Mouse (Mus musculus) limb, embryonic 15.5 days (tissue): ENCODE measurements around the gene Kmt2e. TPM values are rescaled to one million over a fixed set of nuclear protein-coding genes. Genes with fewer than 3 reads are reported as not detected.

Source experiments
- ATAC-seq: fragments of 200-750 bp; cut with Nextera tagmentation; 2 replicates; pipeline ENCODE4 v1.8.0; 2017; ENCODE audit warnings: low read depth, moderate TSS enrichment; ENCODE audit not compliant: insufficient number of reproducible peaks, low FRiP score, low TSS enrichment
- H3K27ac ChIP-seq: fragments of 300-500 bp; sonication (generic); 2 replicates; pipeline ENCODE4 v1.5.1; 2015; ENCODE audit warnings: moderate library complexity, mild to moderate bottlenecking, inconsistent platforms
- H3K27me3 ChIP-seq: fragments of 300-500 bp; sonication (generic); 2 replicates; pipeline ENCODE4 v1.6.1; 2015; ENCODE audit warnings: inconsistent platforms
- H3K36me3 ChIP-seq: fragments of 300-500 bp; sonication (generic); 2 replicates; pipeline ENCODE4 v1.6.1; 2015; ENCODE audit warnings: inconsistent platforms
- H3K4me1 ChIP-seq: fragments of 300-500 bp; sonication (generic); 2 replicates; pipeline ENCODE4 v1.6.1; 2015; ENCODE audit warnings: inconsistent platforms
- H3K4me2 ChIP-seq: fragments of 300-500 bp; sonication (generic); 2 replicates; pipeline ENCODE4 v1.6.1; 2015; ENCODE audit warnings: mild to moderate bottlenecking, inconsistent platforms
- H3K4me3 ChIP-seq: fragments of 300-500 bp; sonication (generic); 2 replicates; pipeline ENCODE4 v1.5.1; 2015; ENCODE audit warnings: mild to moderate bottlenecking, inconsistent platforms
- H3K9ac ChIP-seq: fragments of 300-500 bp; sonication (generic); 2 replicates; pipeline ENCODE4 v1.6.1; 2015; ENCODE audit warnings: inconsistent platforms
- H3K9me3 ChIP-seq: fragments of 300-500 bp; sonication (generic); 2 replicates; pipeline ENCODE4 v1.6.1; 2016; ENCODE audit warnings: inconsistent platforms
- WGBS: fragments of 180-500 bp; shearing (Covaris S2); methylation state at CpG from one replicate; pipeline ENCODE4 v1.1.7; 2015; 5-methylcytosine and 5-hydroxymethylcytosine counted together
- polyA plus RNA-seq: library from polyadenylated mRNA; unstranded; fragments of >200 nt; fragmentation: Nextera tagmentation; extraction: Ambion mirVana; gene quantifications from 2 replicates; pipeline ENCODE4 v1.2.1, GENCODE M21; 2015

Gene Kmt2e
- polyA plus RNA-seq, 1 experiment from 2014 or later = 105 TPM

DNA sequence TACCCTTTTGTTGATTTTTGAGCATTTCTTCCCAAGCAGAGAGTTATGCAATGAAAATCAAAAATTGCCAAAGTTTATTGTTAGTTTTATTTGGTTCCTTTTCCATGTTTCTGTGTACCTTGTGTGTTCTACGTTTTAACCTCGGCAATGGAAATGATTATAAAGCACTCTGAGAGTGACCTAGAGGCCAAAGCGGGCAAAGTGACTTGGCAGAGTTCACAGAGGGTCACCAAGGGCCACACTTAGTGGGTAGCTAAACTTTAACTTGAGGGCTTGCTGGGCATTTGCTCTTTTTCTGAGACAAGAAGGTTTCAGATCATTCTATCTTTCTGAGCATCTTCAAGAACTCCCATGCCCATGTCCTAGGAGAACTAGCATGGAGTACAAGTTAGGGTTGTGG is 37.5 kb upstream of the Kmt2e start:
- Histone ChIP-seq H3K27me3 (no peaks in the 10 kb centered on the region), H3K27ac (no peak overlapping the region), H3K9ac (no peak overlapping the region), H3K9me3 (no peaks in the 10 kb centered on the region), H3K4me3 (no peak overlapping the region), H3K4me1 (no peaks in the 10 kb centered on the region), H3K4me2 (no peak overlapping the region), H3K36me3 (peaks cover 21% of the 10 kb centered on the region)
- 79% methylated on average over 3 of the region's 3 CpGs for WGBS
- no peak for ATAC-seq

DNA sequence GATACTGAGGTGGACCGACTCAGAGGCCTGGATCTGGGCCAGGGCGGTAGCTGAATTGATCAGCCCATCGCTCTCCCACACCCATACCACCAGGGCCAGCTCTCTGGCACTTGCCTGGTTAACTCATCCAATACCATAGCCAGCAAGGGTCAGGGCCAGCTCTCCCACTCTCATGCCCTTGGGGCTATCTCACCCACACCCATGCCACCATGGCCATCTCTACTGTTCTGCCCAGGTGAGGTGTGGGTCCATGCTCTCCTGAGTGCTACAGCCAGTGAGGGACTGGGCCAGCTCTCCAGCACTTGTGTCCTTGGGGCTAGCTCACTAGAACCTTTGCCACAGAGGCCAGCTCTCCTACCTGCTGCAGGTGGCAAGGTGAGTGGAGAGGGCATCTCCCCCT is 34.1 kb upstream of the Kmt2e start:
- Histone ChIP-seq H3K9ac (no peak overlapping the region), H3K4me2 (no peak overlapping the region), H3K4me1 (no peaks in the 10 kb centered on the region), H3K36me3 (peaks cover 23% of the 10 kb centered on the region), H3K4me3 (no peak overlapping the region), H3K9me3 (no peaks in the 10 kb centered on the region), H3K27ac (no peak overlapping the region), H3K27me3 (no peaks in the 10 kb centered on the region)
- ATAC-seq = 0 out of 2 replicates have a peak, but pooled peaks have one; percentile 46
- whole genome bisulfite sequencing = 93% methylated on average over 3 of the region's 3 CpGs

DNA sequence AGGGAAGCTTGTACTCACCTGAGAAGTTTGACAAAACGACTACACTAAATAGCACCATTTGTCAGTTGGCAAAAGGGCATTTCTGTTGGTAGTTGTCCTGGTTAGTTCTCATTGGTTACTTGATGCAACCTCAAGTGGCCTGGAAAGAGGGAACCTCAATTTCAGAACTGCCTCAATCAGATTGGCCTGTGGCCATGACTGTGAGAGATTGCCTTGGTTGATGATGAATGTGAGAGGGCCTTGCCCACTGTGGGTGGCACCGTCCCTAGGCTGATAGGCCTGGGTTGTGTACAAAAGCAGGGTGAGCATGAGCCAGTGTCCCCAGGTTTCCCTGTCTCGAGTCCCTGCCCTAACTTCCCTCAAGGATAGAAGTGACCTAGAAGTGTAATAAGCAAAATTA is 33.4 kb upstream of the Kmt2e start:
- H3K4me3 ChIP-seq = no peak overlapping the region
- H3K27me3 ChIP-seq = no peaks in the 10 kb centered on the region
- no peaks in the 10 kb centered on the region for H3K9me3 ChIP-seq
- H3K9ac ChIP-seq = no peak overlapping the region
- ATAC-seq = no peak
- no peak overlapping the region for H3K4me2 ChIP-seq
- H3K27ac ChIP-seq = no peak overlapping the region; the same call in 1 of the 2 replicates
- peaks cover 2% of the 10 kb centered on the region; the same call in 1 of the 2 replicates for H3K4me1 ChIP-seq
- WGBS = 83% methylated on average over 3 of the region's 3 CpGs
- peaks cover 27% of the 10 kb centered on the region for H3K36me3 ChIP-seq

DNA sequence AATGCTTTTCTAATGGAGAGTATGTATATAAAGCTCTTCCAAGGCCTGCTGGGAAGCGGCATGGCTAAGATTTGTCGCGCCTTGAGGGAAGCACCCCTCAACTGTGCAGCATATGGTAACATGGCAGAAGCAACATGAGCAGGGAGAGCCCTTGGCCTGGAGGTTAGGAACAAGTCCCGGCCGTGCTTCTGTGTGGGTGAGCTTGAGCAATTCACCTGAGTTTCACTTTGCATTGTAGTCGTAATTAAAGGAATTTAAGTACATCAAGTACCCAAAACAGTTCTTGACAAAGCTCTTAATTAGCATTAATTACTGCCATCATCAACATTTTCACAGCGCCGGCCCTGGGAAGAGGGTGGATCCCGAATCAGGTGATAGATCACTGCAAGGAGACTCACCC is 32.9 kb upstream of the Kmt2e start:
- H3K36me3 ChIP-seq = peaks cover 30% of the 10 kb centered on the region

DNA sequence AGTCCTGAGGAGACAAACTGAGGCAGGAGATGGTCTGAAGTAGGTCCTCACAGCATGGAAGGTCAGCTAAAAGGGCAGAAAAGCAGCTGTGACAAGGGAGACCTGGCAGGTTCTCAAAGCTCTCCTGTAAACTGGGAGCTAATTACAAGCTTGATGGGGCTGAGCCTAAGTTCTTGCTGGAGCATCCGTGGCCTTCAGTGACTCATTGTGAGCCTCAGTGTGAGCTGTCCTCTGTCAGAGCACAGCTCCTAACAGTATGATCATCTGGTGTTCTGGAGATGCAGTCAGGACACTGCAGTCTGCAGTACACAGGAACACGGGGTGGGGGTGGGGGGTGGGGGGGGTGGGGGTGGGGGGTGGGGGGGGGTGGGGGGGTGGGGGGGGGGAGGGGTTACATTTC is 32.2 kb upstream of the Kmt2e start:
- peak overlapping the region; percentile 60 for H3K27ac ChIP-seq
- no peak overlapping the region for H3K4me2 ChIP-seq
- no peak for ATAC-seq
- no peak overlapping the region for H3K9ac ChIP-seq
- no peak overlapping the region for H3K4me3 ChIP-seq
- WGBS = 24% methylated on average over 2 of the region's 2 CpGs
- H3K4me1 ChIP-seq = peaks cover 4% of the 10 kb centered on the region; the same call in 1 of the 2 replicates
- H3K27me3 ChIP-seq = no peaks in the 10 kb centered on the region
- no peaks in the 10 kb centered on the region for H3K9me3 ChIP-seq
- H3K36me3 ChIP-seq = peaks cover 30% of the 10 kb centered on the region

More for the DNA sequence above, 32.9 kb upstream of the Kmt2e start:
- H3K4me1 ChIP-seq = peaks cover 4% of the 10 kb centered on the region; the same call in 1 of the 2 replicates
- H3K4me3 ChIP-seq = no peak overlapping the region
- no peak overlapping the region for H3K4me2 ChIP-seq
- peak overlapping the region; percentile 60 for H3K27ac ChIP-seq
- no peaks in the 10 kb centered on the region for H3K27me3 ChIP-seq
- H3K9ac ChIP-seq = no peak overlapping the region
- no peak for ATAC-seq
- H3K9me3 ChIP-seq = no peaks in the 10 kb centered on the region
- 75% methylated on average over 9 of the region's 9 CpGs for WGBS

DNA sequence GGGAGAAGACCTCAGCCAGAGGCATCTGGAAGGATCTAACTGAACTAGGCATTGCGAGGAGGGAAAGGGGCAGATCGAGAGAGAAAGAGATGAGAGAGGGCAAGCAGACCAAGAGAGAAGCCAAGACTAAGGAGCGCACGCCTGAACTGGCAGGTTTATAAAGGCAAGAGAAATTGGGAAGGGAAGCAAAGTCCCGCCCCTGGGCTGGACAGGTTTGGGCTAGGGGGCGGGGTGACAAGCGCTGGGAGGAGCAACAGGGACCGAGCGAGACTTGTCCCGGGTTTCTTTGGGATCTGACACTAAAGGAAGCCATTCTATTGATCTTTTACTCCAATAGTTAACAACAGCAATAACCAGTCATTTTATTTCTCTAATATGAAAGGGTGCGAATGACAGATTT is 31.1 kb upstream of the Kmt2e start:
- Histone ChIP-seq H3K4me3 (no peak overlapping the region), H3K36me3 (peaks cover 30% of the 10 kb centered on the region), H3K27me3 (no peaks in the 10 kb centered on the region), H3K27ac (0 out of 2 replicates have a peak overlapping the region, but pooled peaks have one; percentile 38), H3K9ac (no peak overlapping the region), H3K4me1 (peaks cover 6% of the 10 kb centered on the region), H3K9me3 (no peaks in the 10 kb centered on the region), H3K4me2 (no peak overlapping the region)
- WGBS = 62% methylated on average over 11 of the region's 11 CpGs
- ATAC-seq = no peak

DNA sequence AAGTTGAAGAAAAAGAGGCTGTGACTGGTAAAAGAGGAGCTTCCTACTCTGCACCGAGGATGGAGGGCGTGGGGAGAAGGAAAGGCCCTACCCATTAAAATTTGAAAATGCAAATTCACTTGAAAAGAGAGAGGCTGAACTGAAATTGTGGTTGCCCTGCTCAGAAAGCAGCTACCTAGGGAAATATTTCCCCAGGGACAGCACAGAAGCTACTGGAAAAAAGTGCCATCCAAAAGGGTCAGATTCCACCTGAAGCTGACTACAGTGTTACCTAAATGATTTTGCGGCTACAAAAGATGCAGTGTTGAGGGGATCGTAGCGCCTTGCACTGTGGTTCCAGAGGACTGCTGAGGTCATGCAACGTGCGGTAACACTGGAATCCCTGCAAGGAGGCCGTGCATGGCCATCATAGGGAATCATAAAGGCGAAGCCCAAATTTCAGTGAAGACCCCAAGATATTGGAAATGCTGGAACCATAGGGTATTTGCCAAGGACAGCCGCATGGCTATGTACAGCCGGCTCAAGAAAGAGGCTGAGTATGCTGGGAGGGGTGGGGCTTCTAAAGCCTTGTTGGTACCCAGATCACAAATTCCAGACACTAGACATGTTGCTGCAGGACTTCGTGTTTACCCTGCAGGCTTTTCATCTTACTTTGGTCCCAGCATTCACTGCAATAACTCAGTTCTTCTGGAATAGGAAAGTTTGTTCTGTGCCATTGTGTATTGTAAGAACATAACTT is 28.4 kb upstream of the Kmt2e start:
- Histone ChIP-seq H3K36me3 (peaks cover 28% of the 10 kb centered on the region), H3K4me1 (peaks cover 13% of the 10 kb centered on the region), H3K9ac (no peak overlapping the region), H3K9me3 (no peaks in the 10 kb centered on the region), H3K4me3 (no peak overlapping the region), H3K27me3 (no peaks in the 10 kb centered on the region), H3K4me2 (no peak overlapping the region), H3K27ac (peak overlapping the region; percentile 50; the same call in 1 of the 2 replicates)
- ATAC-seq = no peak
- WGBS = 85% methylated on average over 12 of the region's 12 CpGs

DNA sequence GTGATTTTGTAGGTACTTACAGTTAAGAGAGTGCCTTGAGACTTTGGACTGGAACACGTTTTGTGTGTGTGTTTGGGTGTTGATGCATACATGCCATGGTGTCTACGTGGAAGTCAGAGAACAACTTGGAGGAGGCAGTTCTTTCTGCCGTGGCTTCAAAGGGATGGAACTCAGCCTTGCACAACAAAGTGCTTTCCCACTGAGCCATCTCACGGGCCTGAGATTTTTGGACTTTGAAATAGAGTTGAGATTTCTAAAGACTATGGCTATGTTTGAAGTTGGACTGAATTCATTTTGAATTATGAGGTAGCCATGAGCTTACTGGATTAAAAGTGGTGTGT is 27.9 kb upstream of the Kmt2e start:
- Histone ChIP-seq H3K27me3 (no peaks in the 10 kb centered on the region), H3K27ac (peak overlapping the region; percentile 50; the same call in 1 of the 2 replicates), H3K9ac (no peak overlapping the region), H3K4me3 (no peak overlapping the region), H3K36me3 (peaks cover 24% of the 10 kb centered on the region), H3K4me2 (no peak overlapping the region), H3K9me3 (no peaks in the 10 kb centered on the region), H3K4me1 (peaks cover 13% of the 10 kb centered on the region)
- 59% methylated on average over 4 of the region's 4 CpGs for WGBS
- no peak for ATAC-seq

DNA sequence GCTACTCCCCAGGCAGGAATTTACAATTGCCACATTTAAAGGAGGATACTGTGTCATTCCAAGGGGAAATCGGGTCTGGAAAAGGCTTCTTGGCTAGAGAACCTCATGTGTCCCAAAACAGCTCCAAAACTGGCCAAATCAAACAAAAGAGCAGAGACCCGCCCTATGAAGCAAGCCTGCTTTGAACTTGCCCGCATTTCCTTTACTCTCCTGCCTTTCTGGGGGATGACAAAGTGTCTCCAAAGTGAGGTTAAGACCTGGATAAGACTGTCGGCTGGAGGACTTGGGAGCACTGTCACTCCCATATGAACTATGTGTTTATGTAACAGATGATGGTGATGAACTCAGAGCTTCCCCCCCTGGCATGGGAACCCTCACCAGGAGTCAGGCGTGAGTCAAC is 26.1 kb upstream of the Kmt2e start:
- Histone ChIP-seq H3K27ac (0 out of 2 replicates have a peak overlapping the region, but pooled peaks have one; percentile 17), H3K4me1 (peaks cover 23% of the 10 kb centered on the region), H3K4me2 (no peak overlapping the region), H3K9ac (no peak overlapping the region), H3K4me3 (no peak overlapping the region), H3K27me3 (no peaks in the 10 kb centered on the region), H3K36me3 (peaks cover 21% of the 10 kb centered on the region), H3K9me3 (no peaks in the 10 kb centered on the region)
- ATAC-seq = no peak
- WGBS = 63% methylated on average over 5 of the region's 5 CpGs

DNA sequence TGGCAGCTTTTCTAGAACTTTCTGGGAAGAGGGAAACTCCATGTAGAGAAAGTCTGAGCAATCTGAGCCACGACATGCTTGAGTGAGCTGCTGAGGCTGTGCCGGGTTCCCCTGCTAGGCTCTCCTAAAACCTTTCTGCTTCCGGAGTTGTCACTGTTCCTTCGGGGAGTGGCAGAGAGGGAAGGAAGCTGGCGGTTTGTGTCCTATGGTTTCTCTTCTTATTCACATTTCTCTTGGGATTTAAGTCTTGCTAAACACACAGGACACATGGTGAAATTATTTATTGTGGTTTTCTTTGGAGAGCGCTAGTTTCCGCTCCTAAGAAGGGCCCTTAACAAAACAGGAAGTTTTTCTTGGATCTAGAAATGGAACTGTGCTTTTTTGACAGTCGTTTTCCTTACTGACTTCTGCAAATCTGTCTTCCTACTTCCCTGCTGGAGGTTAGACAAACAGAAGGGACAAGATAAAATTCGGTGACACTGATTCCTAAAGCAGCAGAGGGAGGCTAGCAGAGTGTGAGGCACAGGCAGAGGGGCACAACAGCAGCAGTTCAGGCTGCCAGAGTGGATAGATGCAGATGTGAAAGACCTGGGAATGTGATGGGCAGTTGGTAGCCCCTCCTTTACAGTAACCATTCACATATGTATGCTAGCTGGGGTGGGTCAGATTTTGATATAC is 24.1 kb upstream of the Kmt2e start:
- Histone ChIP-seq H3K9me3 (no peaks in the 10 kb centered on the region), H3K4me1 (peaks cover 41% of the 10 kb centered on the region), H3K27me3 (no peaks in the 10 kb centered on the region), H3K9ac (no peak overlapping the region), H3K36me3 (peaks cover 21% of the 10 kb centered on the region), H3K4me2 (no peak overlapping the region), H3K4me3 (no peak overlapping the region), H3K27ac (peak overlapping the region; percentile 23; the same call in 1 of the 2 replicates)
- 66% methylated on average over 9 of the region's 9 CpGs for WGBS
- no peak for ATAC-seq

DNA sequence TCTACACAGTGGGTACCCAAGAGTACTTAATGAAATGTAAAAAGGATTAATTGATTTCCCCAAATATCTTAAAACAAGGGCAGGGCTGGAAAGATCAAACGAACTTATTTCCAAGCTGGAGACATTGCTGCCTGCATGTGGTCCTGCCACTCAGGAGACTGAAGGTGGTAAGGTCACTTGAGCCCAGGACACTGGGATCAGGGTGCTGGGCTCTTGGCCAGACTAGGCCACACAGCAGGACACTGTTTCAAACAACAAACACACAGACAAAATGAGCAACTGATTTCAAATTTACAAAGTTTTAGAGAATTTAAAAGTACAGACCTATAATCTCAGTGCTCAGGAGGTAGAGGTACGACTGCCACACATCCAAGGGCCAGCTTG is 23.5 kb upstream of the Kmt2e start:
- Histone ChIP-seq H3K27me3 (no peaks in the 10 kb centered on the region), H3K27ac (peak overlapping the region; percentile 23; the same call in 1 of the 2 replicates), H3K9me3 (no peaks in the 10 kb centered on the region), H3K36me3 (peaks cover 18% of the 10 kb centered on the region), H3K9ac (no peak overlapping the region), H3K4me2 (no peak overlapping the region), H3K4me1 (peaks cover 44% of the 10 kb centered on the region), H3K4me3 (no peak overlapping the region)
- 70% methylated on average over 2 of the region's 2 CpGs for WGBS
- ATAC-seq = no peak

DNA sequence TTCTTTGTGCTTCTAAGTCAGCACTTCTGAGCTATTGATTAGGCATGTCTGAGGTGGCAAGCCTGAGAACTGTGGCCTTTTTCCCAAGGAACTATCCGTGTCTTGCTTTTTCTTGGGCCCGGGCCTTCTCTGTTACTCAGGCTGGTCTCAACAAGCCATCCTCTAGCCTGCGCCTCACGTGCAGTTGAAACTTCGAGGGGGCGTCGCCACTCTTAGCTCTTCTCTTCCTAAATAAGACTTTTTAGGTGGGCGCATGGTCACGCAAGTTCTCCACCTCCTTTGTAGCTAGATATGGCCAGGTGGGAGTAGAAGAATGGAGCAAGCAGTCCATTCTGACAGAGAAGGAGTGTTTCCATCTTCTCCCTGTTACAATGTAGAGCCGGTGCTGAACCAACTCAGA is 22.6 kb upstream of the Kmt2e start:
- no peak overlapping the region for H3K27ac ChIP-seq
- no peaks in the 10 kb centered on the region for H3K9me3 ChIP-seq
- H3K4me2 ChIP-seq = no peak overlapping the region
- peaks cover 44% of the 10 kb centered on the region for H3K4me1 ChIP-seq
- no peak for ATAC-seq
- 78% methylated on average over 10 of the region's 10 CpGs for WGBS
- H3K27me3 ChIP-seq = no peaks in the 10 kb centered on the region
- no peak overlapping the region for H3K9ac ChIP-seq
- H3K36me3 ChIP-seq = peaks cover 14% of the 10 kb centered on the region
- H3K4me3 ChIP-seq = no peak overlapping the region
